Mouse (Mus musculus) small intestine, adult 2 months (tissue): ENCODE measurements around the gene Rps18.

ENCODE experiments used
- CTCF ChIP-seq: fragments of 200-500 bp; IDR thresholded peaks from 2 replicates; pipeline ENCODE4 v1.5.1; 2012; ENCODE audit warnings: low read depth, mild to moderate bottlenecking, control low read depth, inconsistent platforms, low read length, moderate library complexity, mixed read lengths; ENCODE audit not compliant: insufficient replicate concordance, insufficient read length; ENCODE audit errors: extremely low read depth
- POLR2A ChIP-seq: fragments of 200-500 bp; IDR thresholded peaks from 2 replicates; pipeline ENCODE4 v1.6.1; 2012; ENCODE audit warnings: low read depth, mild to moderate bottlenecking, control low read depth, inconsistent platforms, low read length, moderate library complexity

DNA sequence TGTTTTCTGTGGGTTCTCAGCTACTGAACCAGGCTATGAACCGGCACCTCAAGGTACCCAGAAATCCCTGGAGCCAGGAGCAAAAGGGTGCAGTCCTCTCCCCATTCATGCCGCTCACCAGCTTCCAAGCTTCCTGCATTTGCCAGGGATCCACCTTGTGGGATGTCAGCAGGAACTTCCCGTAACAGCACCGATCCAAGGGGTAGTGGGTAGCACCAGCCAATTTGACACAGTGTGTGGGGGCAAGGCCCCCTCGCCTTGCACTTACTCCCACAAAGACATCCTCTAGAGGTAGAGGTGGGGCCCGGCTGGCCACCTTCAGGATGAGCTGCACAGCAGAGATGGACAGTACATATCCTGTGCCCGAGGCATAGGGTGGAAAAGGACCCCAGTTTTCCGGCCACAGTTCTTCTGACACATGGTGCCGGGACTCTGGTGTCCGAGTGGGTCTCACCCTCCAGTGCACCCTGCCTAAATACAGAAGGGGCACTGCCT, 5.6 kb downstream of the Rps18 start:
- TF ChIP-seq CTCF (no peak), POLR2A (no peak)
